Mouse (Mus musculus) lung, adult 2 months (tissue): ENCODE data around the gene Peli1.

Experiments
- CTCF ChIP-seq: fragments of 200-500 bp; IDR thresholded peaks from 2 replicates; pipeline ENCODE4 v1.5.1; 2011; ENCODE audit warnings: mild to moderate bottlenecking, low read length, control low read depth; ENCODE audit not compliant: insufficient read depth
- POLR2A ChIP-seq: fragments of 200-500 bp; IDR thresholded peaks from 2 replicates; pipeline ENCODE4 v1.6.1; 2011; ENCODE audit warnings: low read depth, mild to moderate bottlenecking, control low read depth, low read length, borderline replicate concordance; ENCODE audit errors: extremely low read depth

- TF ChIP-seq CTCF (no peak), POLR2A (no peak)
Measured at GRCm38 (mm10) chr11:21060386-21061074, 30.6 kb upstream of the Peli1 start.
